Mouse (Mus musculus) thymus, postnatal 25 days (tissue): ENCODE data around the gene Gabbr2.

Experiments used
- DNase-seq: peaks from one replicate; pipeline ENCODE4 v3.0.0; 2022

Gene Gabbr2

GRCm38 (mm10) chr4:46806876-46807275, 184.8 kb downstream of the Gabbr2 start:
- DNase-seq: no peak

DNA sequence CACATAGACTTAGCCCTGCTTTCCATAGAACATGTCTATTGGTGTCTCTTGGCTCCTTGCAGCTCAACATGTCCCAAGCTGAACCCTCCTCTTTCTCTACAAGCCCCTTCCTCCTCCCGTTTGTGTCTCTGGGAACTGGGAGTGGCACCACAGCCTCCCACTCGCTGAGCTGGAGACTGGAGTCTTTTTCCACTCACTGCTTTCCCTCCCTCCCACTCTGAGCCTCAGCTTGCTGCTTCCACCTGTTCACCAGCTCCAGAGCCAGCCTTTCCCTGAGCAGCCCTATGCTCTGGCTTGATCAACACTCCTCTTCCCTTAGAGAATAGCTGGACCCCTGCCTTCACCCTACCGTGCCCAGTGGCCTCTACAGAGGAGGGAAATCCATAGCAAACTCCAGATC, 185.8 kb downstream of the Gabbr2 start:
- DNase-seq: no peak

GRCm38 (mm10) chr4:46802386-46802785, 189.3 kb downstream of the Gabbr2 start:
- DNase-seq: no peak

- no peak for DNase-seq
Observed at GRCm38 (mm10) chr4:46799904-46800303, 191.8 kb downstream of the Gabbr2 start.

GRCm38 (mm10) chr4:46795707-46796106, 196.0 kb downstream of the Gabbr2 start:
- DNase-seq: no peak

GRCm38 (mm10) chr4:46794583-46794982, 197.1 kb downstream of the Gabbr2 start:
- DNase-seq: no peak

DNA sequence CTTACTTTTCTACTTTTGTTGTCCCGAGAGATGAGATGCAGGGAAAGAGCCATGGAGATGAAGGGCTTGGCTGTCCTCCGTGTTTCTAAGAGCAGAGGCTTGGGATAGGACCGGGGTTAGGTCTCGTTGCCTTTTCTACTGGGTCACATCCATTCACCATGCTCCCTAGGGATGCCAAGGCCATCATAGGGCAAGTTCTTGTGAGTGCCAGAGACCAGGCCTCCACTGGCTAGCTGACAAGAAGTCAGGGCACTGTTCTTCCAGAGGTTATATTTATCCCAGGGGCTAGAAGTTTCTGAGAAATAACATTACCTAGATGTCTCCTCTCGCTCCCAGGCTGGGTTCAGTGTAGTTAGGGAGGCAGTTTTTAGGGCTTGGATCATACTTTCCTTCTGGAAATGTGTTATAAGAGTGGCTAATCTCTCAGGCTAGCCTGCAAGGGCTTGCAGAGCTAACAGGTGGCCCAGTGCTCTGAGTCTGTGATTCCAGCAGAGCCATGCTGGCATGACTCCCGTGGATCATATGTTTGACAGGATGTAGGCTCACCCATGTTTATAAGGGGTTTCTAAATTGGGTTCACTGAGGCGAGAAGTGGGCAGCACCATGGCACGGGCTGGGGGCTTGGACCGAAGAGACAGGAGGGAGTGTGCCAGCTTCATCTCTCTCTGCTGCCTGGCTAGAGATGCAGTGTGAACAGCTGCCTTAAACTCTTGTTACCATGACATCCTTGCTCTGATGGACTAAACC, 199.2 kb downstream of the Gabbr2 start:
- no peak for DNase-seq

- peak; percentile 6 for DNase-seq
Observed at GRCm38 (mm10) chr4:46791268-46791951, 200.3 kb downstream of the Gabbr2 start.

DNA sequence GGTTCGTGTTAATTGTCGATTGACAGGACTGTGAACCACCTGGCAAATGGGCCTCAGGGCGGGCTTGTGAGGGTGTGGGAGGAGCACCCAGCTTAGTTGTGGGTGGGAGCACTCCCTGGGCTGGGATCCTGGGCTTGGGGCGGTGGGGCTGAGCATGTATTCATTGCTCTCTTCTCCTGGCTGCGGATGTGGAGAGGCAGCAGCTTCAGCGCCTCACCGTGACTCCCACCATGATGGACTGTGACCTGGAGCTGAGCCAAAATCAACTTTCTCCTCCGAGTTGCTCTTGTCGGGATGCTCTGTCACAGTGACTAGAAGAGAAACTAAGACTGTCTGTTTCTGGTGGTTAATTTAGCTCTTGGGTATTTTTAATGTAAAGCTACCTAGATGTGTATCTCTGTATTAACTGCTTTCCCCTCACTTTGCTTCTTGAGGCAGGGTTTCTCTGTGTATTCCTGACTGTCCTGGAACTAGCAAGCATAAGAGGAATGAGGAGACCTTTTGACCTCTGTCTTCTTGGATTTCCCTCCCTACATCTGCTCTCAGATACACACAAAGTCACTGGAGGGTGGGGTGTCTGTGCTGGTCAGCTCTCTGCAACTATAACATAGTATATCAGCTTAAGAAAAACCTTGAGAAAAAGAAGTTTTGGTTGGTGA, 200.9 kb downstream of the Gabbr2 start:
- no peak for DNase-seq

- DNase-seq: no peak
Observed at GRCm38 (mm10) chr4:46784430-46785049, 207.1 kb downstream of the Gabbr2 start.

DNA sequence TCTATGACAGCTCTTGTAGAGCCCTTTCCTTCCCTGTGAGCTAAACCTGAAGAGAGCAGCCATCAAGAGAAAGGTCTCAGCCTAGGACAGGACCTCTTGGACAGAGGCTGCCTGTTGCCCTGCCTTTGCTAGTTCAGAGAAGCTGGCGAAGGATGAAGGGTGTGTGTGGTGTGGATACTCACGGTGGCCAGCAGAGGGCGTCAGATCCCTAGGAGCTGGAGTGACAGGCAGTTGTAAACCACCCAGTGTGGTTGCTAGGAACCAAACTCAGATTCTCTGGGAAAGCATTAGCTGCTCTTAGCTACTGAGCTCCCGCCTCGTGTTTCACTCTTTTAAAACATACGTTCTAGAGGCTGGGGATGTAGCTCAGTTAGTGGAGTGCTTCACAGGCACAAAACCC, 210.6 kb downstream of the Gabbr2 start:
- peak; percentile 30 for DNase-seq

- no peak for DNase-seq
Observed at GRCm38 (mm10) chr4:46775959-46776358, 215.7 kb downstream of the Gabbr2 start.

DNA sequence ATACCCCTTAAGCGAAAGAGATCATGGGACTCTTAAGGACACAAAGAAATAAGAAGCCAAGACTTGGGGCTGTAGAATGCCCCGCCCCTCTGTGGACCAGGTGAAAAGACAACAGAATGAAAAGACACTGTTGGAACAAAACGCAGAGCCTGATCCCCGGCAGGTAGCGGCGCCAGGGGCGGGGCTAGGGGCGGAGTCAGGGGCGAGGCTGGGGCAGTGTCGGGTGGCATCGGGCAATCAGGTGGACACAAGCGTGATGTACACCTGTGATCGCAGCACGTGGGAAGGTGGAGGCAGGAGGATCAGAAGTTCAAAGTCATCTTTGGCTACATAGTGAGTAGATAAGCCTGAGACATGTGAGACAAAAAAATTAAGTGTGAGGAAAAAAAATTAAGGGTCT, 217.0 kb downstream of the Gabbr2 start:
- no peak for DNase-seq

DNA sequence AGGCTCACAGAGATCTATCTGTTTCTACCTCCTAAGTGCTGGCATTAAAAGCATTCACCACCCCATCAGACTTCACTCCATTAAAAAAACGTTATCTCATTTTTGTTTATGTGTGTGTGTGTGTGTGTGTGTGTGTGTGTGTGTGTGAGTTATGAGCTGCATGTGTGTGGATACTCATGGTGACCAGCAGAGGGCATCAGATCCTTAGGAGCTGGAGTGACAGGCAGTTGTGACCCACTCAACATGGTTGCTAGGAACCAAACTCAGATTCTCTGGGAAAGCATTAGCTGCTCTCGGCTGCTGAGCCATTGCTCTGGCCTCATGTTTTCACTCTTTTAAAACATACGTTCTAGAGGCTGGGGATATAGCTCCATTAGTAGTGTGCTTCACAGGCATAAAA, 218.4 kb downstream of the Gabbr2 start:
- DNase-seq: no peak

DNA sequence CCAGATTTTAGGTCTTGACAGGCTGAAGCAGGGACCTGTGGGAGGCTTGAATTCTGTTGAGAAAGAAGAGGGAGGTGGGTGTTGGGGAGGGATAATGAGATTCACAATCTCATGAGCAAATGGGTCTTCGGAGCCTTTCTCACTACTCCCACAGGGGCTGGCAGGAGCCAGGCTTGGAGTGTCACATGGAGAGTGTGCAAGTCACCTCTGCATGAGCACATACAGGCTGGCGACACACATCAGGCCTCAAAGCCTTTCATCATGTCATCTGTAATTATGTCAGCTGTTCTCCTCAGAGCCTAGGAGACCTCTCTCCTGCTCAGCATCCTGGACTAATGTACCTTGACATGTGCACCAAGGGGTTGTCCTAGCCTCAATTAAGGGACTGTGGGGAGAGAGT, 219.1 kb downstream of the Gabbr2 start:
- DNase-seq: no peak

GRCm38 (mm10) chr4:46771116-46771515, 220.6 kb downstream of the Gabbr2 start:
- DNase-seq: no peak

GRCm38 (mm10) chr4:46770635-46771034, 221.0 kb downstream of the Gabbr2 start:
- no peak for DNase-seq

GRCm38 (mm10) chr4:46770090-46770489, 221.6 kb downstream of the Gabbr2 start:
- DNase-seq: no peak

GRCm38 (mm10) chr4:46766326-46766725, 225.3 kb downstream of the Gabbr2 start:
- no peak for DNase-seq

DNA sequence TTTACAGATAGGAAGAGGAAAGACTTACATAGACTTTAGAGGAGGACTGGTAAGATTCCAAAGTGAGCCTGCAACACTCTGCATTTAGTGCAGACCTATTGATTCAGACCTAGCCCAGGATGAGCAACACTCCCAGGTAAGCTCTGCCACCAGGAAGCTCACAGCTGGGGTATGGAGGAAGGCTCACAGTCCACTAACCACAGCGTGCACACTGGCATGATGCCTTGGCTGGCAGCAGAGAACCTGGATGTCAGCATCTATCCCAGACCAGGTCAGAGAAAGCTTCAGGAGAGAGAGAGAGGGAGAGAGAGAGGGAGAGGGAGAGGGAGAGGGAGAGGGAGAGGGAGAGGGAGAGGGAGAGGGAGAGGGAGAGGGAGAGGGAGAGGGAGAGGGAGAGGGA, 231.8 kb downstream of the Gabbr2 start:
- no peak for DNase-seq

DNA sequence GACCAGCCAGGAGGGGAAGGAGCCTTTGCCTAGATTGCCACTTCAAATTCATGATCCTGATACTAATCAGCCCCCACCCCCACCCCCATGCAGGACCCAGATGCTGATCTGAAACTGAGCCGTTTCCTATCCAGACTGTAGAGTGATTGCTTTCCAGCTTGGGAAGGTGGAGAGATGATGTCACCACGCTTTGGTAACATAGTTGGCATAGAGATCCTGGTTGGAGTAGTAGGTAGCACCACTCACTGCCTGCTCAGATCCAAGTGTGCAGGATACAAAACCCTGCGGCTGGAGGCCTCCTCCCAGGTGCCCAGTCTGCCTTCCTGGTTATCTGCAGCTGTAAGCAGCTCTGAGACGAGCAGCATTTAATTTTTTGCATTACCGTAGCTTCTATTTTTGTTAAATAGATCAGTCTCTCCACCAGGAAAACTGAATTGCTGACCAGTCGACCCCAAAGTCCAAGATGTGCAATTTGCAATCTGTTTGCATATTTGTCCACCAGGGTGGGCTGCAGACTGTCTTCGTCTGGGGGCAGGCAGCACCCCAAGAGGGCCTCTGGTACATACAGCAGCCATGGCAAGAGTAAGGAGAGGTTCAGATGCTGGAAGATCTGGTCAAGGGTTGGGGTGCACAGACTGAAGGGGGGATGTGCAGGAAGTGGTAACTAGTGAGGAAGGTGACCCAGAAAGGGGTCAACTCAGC, 233.2 kb downstream of the Gabbr2 start:
- DNase-seq: no peak

- DNase-seq: no peak
Observed at GRCm38 (mm10) chr4:46754407-46755194, 237.1 kb downstream of the Gabbr2 start.
